Mouse (Mus musculus) CD4-positive, CD25-positive, alpha-beta regulatory T cell, adult 2 months (primary cell): ENCODE results near the gene Slc25a21.
A peak's percentile ranks its signal among the peaks of the same experiment; 100 is the strongest.

ENCODE experiments used
- DNase-seq: peaks from one replicate; pipeline ENCODE4 v3.0.0-alpha.2; 2012; ENCODE audit warnings: low read depth, low spot score

Slc25a21 gene

GRCm38 (mm10) chr12:56773941-56774340 is 423.3 kb downstream of the Slc25a21 start:
- DNase-seq, result no peak

GRCm38 (mm10) chr12:56769421-56769820 is 427.9 kb downstream of the Slc25a21 start:
- no peak for DNase-seq

- no peak for DNase-seq
Measured at GRCm38 (mm10) chr12:56767474-56767873, 429.8 kb downstream of the Slc25a21 start.

- no peak for DNase-seq
Measured at GRCm38 (mm10) chr12:56737104-56737503, 460.2 kb downstream of the Slc25a21 start.

GRCm38 (mm10) chr12:56727631-56728030 is 469.6 kb downstream of the Slc25a21 start:
- DNase-seq, result no peak

- DNase-seq, result no peak
Measured at GRCm38 (mm10) chr12:56718707-56719051, 478.6 kb downstream of the Slc25a21 start.

- no peak for DNase-seq
Measured at GRCm38 (mm10) chr12:56717971-56718706, 479.1 kb downstream of the Slc25a21 start.

- DNase-seq, result no peak
Measured at GRCm38 (mm10) chr12:56701004-56701403, 496.3 kb downstream of the Slc25a21 start.

GRCm38 (mm10) chr12:56699915-56700900 is 497.1 kb downstream of the Slc25a21 start:
- DNase-seq, result no peak

- DNase-seq, result no peak
Measured at GRCm38 (mm10) chr12:56699351-56699750, 497.9 kb downstream of the Slc25a21 start.

- DNase-seq, result no peak
Measured at GRCm38 (mm10) chr12:56698191-56698980, 498.9 kb downstream of the Slc25a21 start.

- DNase-seq, result no peak
Measured at GRCm38 (mm10) chr12:56697785-56698184, 499.5 kb downstream of the Slc25a21 start.

GRCm38 (mm10) chr12:56697011-56697740 is 500.1 kb downstream of the Slc25a21 start:
- no peak for DNase-seq

- DNase-seq, result no peak
Measured at GRCm38 (mm10) chr12:56696174-56697010, 500.9 kb downstream of the Slc25a21 start.

GRCm38 (mm10) chr12:56695358-56696173 is 501.7 kb downstream of the Slc25a21 start:
- DNase-seq, result peak; percentile 18

GRCm38 (mm10) chr12:56694936-56695335 is 502.3 kb downstream of the Slc25a21 start:
- no peak for DNase-seq

- no peak for DNase-seq
Measured at GRCm38 (mm10) chr12:56694361-56694760, 502.9 kb downstream of the Slc25a21 start.

- DNase-seq, result no peak
Measured at GRCm38 (mm10) chr12:56693411-56694098, 503.7 kb downstream of the Slc25a21 start.

GRCm38 (mm10) chr12:56692536-56692935 is 504.7 kb downstream of the Slc25a21 start:
- DNase-seq, result no peak
